Mouse (Mus musculus): ENCODE results near the gene Hyal6.

Hyal6 gene

DNA sequence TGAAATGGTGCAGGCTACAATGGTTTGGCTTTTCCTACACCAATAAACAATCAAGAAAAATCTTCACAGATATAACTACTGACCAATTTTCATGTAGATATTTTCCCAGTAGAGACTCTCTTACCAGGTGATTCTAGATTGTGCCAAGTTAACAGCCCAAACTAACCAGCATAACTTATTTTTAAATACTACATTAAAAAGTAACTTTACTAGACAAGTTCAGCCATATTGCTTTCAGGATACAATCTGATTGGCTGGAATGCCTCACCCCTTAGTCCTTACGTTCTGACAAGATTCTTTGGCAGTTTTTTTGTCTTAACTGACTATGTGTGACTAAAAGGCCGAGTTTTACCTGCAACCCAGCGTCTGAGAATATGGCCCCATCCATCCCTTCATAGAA is at the start of gene Hyal6:
Gene Hyal6, plus strand, starts transcription at position 301 of the 400 bp plus-strand sequence.
- no peak for DNase-seq (ENCODE audit: low spot score)

DNA sequence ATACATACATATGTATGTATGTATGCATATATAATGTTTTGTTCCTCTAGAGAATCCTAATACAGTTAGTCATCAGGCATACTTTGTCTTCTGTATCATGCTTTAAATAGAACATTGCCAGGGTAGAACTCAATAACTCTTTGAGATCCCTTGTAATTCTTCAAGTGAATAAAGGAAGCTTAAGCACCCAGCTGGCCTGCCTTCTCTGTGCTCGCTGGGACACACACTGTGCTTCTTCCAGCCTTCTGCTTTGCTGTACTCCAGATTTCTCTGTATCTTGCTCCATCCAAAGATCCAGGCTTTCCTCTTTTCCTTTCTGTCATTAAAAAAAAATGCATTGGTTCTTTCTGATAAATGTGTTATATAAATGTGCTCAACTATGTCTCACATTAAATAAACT is 45.2 kb upstream of the Hyal6 start:
- no peak for DNase-seq (ENCODE audit: low spot score)

- no peak for DNase-seq (ENCODE audit: low spot score)
Measured at GRCm38 (mm10) chr6:24694455-24695410, 38.3 kb upstream of the Hyal6 start.

GRCm38 (mm10) chr6:24696117-24696516 is 36.9 kb upstream of the Hyal6 start:
- no peak for DNase-seq (ENCODE audit: low spot score)

GRCm38 (mm10) chr6:24697216-24697615 is 35.8 kb upstream of the Hyal6 start:
- no peak for DNase-seq (ENCODE audit: low spot score)

- DNase-seq (ENCODE audit: low spot score): no peak
Measured at GRCm38 (mm10) chr6:24707090-24707489, 26.0 kb upstream of the Hyal6 start.

- no peak for DNase-seq (ENCODE audit: low spot score)
Measured at GRCm38 (mm10) chr6:24707499-24707898, 25.5 kb upstream of the Hyal6 start.

- DNase-seq (ENCODE audit: low spot score): no peak
Measured at GRCm38 (mm10) chr6:24721317-24722099, 11.5 kb upstream of the Hyal6 start.

- no peak for DNase-seq (ENCODE audit: low spot score)
Measured at GRCm38 (mm10) chr6:24728130-24728529, 4.9 kb upstream of the Hyal6 start.

GRCm38 (mm10) chr6:24734565-24734964 is 1.5 kb downstream of the Hyal6 start:
- no peak for DNase-seq (ENCODE audit: low spot score)

GRCm38 (mm10) chr6:24748029-24748428 is 15.0 kb downstream of the Hyal6 start, which contains the start of gene Hyal4:
Gene Hyal4 (plus strand): TSS chr6:24748329.
- no peak for DNase-seq (ENCODE audit: low spot score)

DNA sequence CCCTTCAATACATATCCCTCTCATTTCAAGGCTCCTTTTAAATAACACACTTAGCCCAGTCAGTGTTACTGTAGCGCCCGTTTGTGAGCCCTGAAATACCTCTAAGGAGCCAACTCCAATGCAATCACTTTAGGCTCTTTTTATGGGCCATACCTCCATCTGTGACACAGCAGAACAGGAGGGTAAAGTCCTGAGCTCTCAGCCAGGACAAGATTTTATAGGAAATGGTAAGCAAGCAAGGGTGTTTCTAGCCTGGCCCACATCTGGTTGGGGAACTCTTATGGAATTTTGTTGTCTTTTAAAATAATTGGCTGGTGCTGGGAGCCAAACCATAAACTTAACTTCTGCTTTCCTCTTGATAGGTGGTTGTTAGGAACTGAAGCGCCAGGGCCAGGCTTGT is 26.2 kb downstream of the Hyal6 start:
- DNase-seq (ENCODE audit: low spot score): no peak

GRCm38 (mm10) chr6:24766261-24766660 is 33.2 kb downstream of the Hyal6 start:
- no peak for DNase-seq (ENCODE audit: low spot score)

DNA sequence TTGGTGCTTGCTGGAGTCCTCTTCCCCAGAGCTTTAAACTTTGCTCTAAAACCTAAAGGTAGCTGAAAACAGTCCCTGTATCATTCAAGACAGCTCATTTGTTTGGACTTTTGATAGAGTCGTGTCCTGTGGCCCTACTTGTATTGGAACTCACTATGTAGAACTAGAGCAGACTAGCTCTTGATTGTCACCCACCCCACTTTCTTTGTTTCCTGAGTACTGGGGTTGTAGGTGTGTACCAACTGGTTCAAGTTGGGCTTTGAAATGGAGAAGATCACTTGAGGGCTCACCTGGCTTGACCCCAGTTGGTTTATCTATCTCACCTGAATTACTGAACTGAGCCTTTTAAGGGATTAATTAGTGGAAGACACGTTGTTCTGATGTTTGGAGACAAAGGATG is 46.1 kb downstream of the Hyal6 start:
- DNase-seq (ENCODE audit: low spot score): no peak

GRCm38 (mm10) chr6:24790888-24791287 is 57.8 kb downstream of the Hyal6 start, which contains the start of gene Spam1:
Gene Spam1 (plus strand): TSS chr6:24791188.
- DNase-seq (ENCODE audit: low spot score): no peak

Data from testis, postnatal 14 days (tissue).